Mouse (Mus musculus) brain, embryonic 14.5 days (tissue): ENCODE results near the gene Prdm16.

Source experiments
- CTCF ChIP-seq: fragments of 200-500 bp; IDR thresholded peaks from 2 replicates; pipeline ENCODE4 v1.5.1; 2012; ENCODE audit warnings: inconsistent platforms, mild to moderate bottlenecking, moderate library complexity, borderline replicate concordance; ENCODE audit not compliant: insufficient read depth, insufficient read length; ENCODE audit errors: extremely low read depth
- POLR2A ChIP-seq: fragments of 200-500 bp; IDR thresholded peaks from 2 replicates; pipeline ENCODE4 v1.6.1; 2012; ENCODE audit warnings: mild to moderate bottlenecking, inconsistent platforms, borderline replicate concordance; ENCODE audit not compliant: poor library complexity, insufficient read depth, insufficient read length, severe bottlenecking; ENCODE audit errors: extremely low read depth

DNA sequence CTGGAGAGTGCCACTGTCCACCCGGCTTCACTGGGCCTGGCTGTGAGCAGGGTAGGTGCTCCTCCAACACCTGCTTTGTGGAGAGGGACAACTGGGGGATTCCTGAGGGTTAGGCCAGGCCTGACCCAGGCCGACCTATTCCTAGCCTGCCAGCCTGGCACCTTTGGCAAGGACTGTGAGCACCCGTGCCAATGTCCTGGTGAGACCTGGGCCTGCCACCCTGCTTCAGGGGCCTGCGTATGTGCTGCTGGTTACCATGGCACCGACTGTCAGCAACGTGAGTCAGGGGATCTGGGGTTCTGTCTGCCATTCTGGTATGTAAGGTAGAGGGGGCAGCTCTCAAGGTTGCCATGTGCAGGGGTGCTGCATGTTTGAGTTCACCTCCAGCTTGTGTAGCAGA, 369.2 kb downstream of the Prdm16 start:
- TF ChIP-seq CTCF: no peak
- no peak for TF ChIP-seq POLR2A
